Mouse (Mus musculus) right cerebral cortex, postnatal 10 days (tissue): ENCODE measurements at regions not wholly inside any gene's neighbourhood (a gene's known extent, or its start where the extent isn't known, plus 50 kb on each side); places are given as distances from the start of the nearest gene placed in this dataset.

Source experiments
- DNase-seq, 2 experiments: peaks; one replicate each; pipeline ENCODE4 v3.0.0; 2021; ENCODE audit warnings: low spot score in 2 of 2

- DNase-seq: no peak
These were observed 67.3 kb downstream of the C1d start for GRCm38 (mm10) chr11:17324651-17325050.

DNA sequence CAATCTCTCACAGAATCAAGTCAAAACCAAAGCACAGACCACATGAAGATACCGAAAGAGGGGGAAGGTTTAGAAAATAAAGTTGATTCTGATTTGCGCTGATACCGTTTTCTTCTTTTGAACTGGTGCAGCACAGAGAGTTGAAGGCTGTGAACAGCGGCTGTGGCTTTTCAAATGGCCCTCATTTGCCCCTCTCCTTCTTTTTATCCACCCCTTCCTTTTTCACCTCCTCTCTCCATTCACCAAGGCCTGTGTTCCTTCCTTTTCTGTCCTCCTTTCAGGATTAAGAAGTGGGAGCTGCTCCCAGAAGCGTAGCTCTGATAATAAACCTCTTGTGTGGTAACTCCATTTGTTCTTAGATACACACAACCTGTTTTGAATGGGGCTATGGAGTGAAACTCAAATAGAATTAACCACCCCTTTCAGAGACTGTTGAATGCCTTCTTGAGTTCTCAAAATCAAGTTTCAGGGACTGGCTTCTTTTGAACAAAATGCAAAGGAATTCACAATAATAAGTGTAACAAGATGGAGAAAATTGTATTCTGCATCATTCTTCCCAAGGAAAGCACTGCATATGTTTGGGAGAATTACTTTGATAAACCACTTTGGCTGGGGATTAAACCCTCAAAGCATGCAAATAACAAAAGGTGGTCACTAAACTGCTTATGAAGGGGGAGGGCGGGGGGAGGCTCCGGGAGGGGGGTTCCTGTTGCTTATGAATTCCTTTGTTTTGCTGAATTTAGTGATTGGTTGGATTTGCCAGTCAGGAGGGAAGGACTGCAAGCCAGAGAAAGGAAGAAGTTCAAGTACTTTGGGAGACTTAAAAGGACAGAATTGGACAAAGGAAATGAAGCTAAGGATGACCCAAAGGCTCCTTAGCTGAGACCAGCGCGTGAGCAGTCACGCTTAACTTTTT, 68.6 kb downstream of the C1d start:
- no peak for DNase-seq

- DNase-seq: no peak
These were observed 69.3 kb downstream of the C1d start for GRCm38 (mm10) chr11:17326695-17327094.

GRCm38 (mm10) chr11:17351476-17351875, 94.1 kb downstream of the C1d start:
- no peak for DNase-seq

DNA sequence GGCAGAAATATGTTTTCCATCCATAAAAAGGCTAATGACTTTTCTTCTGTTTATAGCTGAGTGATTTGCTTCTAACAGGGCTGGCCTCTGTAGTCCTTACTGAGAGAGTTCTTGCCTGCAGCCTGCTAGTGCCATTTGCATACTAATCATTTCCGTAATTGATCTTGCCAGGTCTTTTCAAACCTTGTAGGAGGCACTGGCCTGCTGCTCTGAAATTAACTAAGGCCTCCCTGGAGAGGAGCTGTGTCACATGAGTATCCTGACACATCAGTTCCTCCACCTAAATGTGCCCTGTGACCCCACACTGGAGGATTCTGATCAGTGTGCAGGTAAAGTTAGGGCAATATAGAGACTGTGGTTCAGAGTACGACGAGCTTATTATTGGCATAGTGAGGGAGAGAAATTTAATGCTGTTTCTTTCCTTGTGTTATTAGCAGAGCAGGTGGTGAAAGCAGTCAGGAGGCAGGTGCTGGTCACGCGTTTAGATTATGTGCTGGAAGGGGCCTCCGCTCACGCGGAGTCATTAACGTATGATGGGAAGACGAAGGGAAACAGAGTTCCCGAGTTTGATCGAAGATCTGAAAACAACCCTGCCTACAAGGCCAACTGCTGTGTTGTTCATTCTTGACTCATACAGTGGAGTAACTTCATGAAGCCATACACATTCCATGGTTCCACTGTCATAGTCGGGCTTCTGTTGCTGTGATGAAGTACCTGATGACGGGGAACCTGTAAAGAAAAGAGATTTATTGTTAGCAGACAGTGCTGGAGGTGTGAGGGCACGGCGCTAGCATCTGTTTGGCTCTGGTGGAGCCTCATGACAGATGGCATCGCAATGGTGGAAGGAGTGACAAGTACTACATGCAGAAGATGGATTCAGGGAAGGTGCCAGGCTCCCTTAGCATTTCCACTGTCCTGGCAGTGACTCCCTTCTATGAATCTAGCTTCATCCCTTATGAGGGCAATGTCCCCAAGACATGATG, 95.1 kb downstream of the C1d start:
- DNase-seq: peak in 1 of 2 experiments; percentile 41

- no peak for DNase-seq
These were observed 102.4 kb downstream of the C1d start for GRCm38 (mm10) chr11:17359698-17360254.

GRCm38 (mm10) chr11:17377859-17378258, 120.5 kb downstream of the C1d start:
- no peak for DNase-seq

DNA sequence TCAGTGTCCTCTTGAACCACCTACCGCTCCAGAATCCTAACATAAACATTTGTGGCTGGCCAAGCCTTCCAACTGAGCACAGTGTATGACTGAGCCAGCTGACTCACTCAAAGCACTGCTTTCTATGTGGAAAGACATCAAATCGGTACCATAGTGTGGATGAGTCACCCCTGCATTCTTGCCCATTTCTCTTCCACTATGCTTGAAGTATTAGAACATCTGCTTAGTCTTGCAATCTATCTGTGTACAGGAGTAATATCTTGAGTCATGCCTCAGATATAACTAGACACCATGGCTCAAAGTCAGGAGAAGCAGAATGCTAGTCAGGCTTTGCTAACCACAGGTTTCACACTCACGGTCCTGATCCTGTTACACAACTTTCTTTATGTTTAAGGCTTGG, 129.4 kb downstream of the C1d start:
- peak in 1 of 2 experiments; percentile 25 for DNase-seq

DNA sequence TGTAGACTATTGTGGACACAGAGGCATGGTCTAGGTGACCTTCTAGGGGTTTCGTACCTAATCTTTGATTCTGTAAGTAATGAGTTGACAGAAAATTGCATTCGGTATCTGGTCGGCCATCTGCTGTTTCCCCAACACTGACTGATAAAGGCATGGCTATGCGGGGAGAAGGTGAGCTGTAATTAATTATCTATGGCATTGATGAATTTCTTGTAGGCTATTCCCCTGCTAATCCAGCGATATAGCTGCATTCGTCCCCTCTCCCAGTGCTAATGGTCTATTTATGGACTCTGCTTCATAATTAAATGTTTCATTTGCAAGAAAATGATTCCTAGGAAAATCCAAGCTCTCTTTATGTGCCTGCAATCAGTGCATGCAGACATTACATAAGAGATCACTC, 136.5 kb downstream of the C1d start:
- no peak for DNase-seq

GRCm38 (mm10) chr11:17414531-17414930, 157.2 kb downstream of the C1d start:
- DNase-seq: no peak

GRCm38 (mm10) chr11:17415144-17415543, 157.8 kb downstream of the C1d start:
- DNase-seq: no peak

- no peak for DNase-seq
These were observed 160.4 kb downstream of the C1d start for GRCm38 (mm10) chr11:17417656-17418289.

GRCm38 (mm10) chr11:17442133-17442532, 184.8 kb downstream of the C1d start:
- no peak for DNase-seq

DNA sequence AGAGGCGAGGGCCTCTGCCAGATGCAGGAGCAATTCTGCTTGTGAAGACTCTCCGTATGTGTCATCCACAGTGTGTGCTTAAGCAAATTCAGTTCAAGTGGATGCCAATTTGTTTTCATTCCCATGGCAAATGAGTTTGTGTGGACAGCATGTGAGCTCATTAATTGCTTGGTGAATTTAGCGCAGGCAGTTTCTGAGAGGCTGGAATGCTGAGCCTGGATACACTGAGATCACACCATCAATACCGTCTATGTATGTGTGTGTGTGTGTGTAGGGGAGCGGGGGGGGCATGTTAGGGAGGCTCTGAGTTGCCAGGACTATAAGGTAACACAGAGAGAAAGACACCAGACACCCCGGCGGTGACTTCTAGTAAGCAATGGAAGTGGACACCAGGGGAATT, 191.9 kb downstream of the C1d start:
- DNase-seq: no peak

DNA sequence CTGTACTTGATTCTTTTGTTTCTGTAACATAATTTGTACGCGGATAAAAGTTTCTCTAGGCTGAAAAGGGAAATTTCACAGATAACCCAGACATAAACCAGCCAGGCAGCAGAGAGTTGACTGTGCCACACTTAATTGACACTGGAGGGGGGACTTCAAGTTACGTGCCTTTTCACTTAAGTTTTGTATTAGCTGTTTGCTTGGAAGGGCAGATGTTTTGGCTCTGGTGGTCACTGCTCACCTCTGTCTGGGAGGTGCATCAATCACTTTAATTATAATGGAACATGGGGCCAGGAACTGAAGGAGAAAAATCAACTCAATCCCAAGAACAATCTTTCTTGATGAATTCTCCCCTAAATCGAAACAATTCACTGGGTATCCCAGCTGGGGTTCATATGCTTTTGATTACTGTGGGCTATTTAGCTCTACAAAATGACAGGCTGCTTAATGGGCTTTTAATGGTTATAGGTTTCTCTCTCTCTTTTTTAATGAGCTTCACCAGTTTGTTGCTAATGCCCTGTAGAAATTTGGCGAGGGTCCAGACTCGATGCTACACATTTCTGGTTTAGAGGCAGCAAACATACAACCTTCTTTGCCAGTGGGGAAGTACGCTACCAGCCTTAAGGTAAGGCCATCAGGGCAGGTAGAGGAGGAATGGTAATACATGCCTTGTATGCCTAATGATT, 193.1 kb downstream of the C1d start:
- no peak for DNase-seq

- DNase-seq: no peak
These were observed 194.1 kb downstream of the C1d start for GRCm38 (mm10) chr11:17451451-17451850.

DNA sequence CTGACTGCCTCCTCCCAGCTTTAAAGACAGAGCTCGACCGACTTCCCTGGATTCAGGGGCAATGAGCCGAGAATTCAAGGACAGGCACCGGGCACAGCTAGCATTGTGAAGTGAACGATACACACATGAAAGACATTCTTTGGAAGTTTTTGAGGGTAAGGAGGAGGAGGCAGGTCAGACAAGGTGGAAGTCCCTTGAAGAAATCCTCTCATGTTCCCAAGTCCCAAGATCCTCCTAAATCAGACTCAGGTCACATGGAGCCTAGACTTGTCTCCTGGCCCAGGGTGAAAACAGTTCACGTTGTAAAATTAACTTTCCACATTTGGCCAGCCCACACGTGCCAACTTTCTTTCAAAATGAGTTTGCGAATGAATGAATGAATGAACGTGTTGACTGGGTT, 196.2 kb downstream of the C1d start:
- DNase-seq: no peak

- DNase-seq: no peak
These were observed 201.6 kb downstream of the C1d start for GRCm38 (mm10) chr11:17458946-17459345.

- peak; percentile 23 to 28 for DNase-seq
These were observed 202.9 kb downstream of the C1d start for GRCm38 (mm10) chr11:17460024-17460919.

DNA sequence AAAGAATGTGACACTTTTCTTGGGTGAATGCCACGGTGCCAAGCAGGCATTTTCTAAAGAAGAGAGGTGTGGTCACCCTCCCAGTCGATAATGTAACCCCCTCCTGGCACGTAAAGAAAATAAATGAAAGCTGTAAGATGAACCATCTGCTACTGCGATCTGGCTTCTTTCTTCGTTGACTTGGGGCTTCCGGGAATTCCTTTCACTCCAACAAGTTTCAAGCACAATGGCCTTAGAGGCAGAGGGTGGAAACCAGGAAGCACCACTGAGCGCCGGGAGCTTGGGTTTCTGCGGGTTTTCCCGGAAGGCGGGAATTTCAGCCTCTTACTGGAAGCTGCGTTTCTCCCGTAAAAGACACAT, 203.5 kb downstream of the C1d start:
- DNase-seq: no peak
